Mouse (Mus musculus): Measurements from ENCODE around the gene Elane.

Gene Elane

GRCm38 (mm10) chr10:79886054-79886453 is at the start of gene Elane:
Gene Elane, plus strand, starts transcription at chr10:79886247.
- no peak for DNase-seq (ENCODE audit: low spot score in 2 of 2)

GRCm38 (mm10) chr10:79836918-79837317 is 49.1 kb upstream of the Elane start:
- DNase-seq (ENCODE audit: low spot score in 2 of 2): no peak

DNA sequence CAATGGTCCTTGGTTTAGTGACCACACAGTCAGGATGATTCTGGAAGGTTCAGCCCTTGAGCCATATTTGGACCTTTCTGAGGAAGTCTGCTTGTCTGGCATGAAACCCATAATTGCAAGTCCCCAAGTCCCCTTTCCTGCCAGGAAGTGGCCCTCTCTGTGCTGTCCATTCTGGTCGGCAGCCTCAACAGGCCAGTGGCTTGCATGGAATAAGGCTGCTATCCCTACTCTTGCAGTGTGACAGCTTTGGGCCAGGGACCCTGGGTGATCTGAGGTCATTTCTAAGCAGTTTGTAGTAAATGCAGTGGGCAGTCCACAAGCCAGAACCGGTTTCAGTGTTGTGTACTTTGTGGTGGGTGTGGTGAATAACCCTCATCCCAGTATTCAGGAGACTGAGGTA is 47.9 kb upstream of the Elane start:
- no peak for DNase-seq (ENCODE audit: low spot score in 2 of 2)

DNA sequence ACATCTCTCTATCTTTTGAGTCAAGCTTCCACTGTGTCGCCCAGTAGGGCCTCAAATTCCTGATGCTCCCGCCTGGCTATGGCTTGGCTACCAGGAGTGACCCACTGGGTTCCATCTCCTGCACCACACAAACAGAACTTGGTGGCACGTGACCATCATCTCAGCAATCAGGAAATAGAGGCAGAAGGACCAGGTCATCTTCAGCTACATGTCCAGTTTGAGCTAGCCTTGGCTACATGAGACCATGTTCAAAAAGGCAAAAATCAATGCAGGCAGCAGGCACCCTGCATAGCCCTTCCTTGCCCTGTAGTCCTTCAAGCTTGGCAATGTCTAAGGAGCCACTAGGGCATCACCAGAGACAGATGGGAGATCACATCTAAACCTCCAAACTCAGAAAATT is 46.0 kb upstream of the Elane start:
- no peak for DNase-seq (ENCODE audit: low spot score in 2 of 2)

DNA sequence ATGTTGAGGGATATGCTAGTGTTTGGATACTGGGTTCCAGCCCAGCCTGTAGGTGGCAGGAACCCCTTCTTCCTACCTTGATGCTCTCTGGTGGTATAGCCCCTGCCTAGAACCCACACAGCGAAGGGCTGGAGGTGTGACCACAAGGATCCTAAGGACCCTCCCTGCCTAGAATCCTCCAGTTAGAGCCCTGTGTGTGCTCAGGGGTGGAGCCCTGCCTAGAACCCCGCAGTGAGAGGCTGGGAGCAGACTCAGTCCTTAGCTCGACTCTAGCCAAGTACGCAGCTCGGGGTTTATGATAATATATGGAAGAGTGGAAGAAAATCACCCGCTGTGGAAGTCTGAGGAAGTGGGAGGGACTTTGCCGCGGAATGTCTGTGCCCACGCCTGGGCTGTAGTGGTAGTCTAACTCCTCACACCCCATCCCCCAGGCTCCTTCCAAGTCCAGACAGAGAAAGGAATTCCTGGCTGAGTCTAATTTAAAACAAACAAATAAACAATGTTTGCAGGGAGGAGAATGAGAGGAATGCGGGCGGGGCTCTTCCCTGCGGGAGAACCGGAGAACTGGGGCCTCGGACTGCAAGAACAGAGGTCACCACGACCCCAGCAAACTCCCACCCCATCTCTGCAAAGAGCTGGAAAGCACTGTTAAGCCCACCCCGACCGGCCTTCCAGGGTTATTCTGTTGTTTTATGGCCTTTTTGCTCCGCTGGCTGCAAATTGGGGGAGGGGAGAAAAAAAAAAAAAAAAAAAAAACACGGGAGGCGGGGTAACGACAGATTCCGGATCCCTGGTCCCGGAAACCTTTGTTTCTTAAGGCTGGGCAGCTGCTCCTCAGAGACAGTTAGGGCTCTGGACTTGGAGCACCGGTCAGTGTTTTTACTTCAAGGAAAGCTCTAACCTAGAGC is 45.1 kb upstream of the Elane start:
- DNase-seq (ENCODE audit: low spot score in 2 of 2): no peak

- no peak for DNase-seq (ENCODE audit: low spot score in 2 of 2)
These were observed 43.7 kb upstream of the Elane start for GRCm38 (mm10) chr10:79842322-79842721.

DNA sequence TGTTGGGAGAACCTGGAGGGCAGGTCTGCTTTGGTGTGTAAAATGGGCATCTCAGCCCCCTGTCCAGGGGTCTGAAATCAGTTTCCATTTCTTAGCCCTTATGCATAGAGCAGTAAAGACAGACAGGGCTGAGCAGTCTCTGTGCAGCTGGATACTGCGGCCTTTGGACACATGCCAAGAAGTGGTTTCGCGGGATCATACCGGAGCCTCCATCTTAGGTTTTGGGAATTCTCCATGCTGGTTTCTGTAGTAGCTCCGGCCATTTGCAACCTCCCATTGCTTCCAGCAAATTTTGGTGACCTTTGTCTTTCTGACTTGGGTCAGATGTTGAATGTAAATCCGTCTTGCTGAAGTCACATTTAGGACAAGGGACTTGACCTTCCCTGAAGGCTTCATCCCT is 42.6 kb upstream of the Elane start:
- DNase-seq (ENCODE audit: low spot score in 2 of 2): no peak

DNA sequence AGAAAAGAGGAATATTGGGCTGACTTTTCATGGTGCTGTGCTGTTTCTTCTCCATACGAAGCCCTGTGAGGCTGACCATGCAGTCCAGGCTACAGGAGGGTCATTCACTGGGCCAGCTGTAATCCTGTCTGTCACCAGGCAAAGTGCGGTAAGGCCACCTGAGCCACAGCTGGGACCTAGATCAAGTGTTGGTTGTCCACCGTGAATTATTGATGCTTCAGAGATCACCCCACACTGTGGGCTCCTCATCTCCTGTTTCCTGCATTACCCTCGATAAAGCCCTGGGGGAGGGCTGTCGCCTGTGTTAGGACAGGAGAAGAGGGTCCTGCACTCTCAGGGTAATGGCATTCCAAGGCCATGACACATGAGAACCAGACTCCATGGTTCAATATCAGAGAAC is 39.5 kb upstream of the Elane start:
- no peak for DNase-seq (ENCODE audit: low spot score in 2 of 2)

DNA sequence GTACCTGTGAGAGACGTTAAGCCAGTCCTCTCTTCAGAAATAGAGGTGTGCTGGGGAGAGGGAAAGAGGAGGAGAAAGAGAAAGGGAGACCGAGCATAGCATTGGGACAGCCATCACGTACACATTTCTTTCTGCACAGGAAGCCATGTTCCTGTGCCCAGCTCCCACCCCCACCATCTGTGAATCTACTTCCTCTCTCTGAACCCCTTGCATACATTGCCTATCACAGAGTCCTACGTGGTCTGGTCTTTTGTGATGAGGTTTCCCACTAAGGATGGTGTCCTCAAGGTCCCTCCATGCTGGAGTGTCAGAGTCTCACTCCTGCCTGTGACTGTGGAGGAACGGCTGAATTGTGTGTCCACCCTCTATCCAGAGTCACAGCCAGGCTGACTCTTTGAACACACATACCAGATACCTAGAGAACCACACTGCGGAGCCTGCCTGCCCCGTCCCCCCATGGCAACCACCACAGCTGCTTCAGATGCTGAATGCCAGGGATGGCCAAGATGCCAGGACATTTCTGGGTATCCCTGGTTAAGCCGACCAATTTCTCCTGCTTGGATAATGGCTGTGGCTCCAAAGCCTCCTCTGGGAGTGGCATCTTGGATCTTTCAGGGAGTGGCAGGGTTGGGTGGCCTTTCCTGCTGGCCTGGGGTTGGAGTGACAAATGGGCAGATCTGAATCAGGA is 36.0 kb upstream of the Elane start:
- DNase-seq (ENCODE audit: low spot score in 2 of 2): no peak

GRCm38 (mm10) chr10:79851653-79852052 is 34.4 kb upstream of the Elane start:
- no peak for DNase-seq (ENCODE audit: low spot score in 2 of 2)

GRCm38 (mm10) chr10:79852107-79852789 is 33.8 kb upstream of the Elane start:
- no peak for DNase-seq (ENCODE audit: low spot score in 2 of 2)

DNA sequence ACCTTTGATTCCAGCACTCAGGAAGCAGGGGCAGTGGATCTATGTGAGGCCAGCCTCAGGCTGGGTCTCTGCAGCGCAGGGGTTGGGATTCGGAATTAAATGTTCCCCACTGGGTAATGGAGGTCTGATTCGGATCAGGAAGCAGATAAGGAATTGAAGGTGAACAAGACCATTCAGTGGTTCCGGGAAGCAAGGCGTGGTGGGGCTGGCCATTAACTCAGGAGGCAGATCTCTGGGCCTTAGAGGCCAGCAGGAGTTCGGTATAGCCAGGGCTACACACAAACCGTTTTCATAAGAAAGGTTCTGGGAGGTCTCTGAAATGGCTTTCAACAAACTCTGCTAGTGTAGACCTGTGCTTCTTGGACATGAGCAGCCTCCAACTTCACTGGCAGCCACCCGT is 33.2 kb upstream of the Elane start:
- no peak for DNase-seq (ENCODE audit: low spot score in 2 of 2)

GRCm38 (mm10) chr10:79853392-79853791 is 32.7 kb upstream of the Elane start:
- peak; percentile 95 to 98 for DNase-seq (ENCODE audit: low spot score in 2 of 2)

DNA sequence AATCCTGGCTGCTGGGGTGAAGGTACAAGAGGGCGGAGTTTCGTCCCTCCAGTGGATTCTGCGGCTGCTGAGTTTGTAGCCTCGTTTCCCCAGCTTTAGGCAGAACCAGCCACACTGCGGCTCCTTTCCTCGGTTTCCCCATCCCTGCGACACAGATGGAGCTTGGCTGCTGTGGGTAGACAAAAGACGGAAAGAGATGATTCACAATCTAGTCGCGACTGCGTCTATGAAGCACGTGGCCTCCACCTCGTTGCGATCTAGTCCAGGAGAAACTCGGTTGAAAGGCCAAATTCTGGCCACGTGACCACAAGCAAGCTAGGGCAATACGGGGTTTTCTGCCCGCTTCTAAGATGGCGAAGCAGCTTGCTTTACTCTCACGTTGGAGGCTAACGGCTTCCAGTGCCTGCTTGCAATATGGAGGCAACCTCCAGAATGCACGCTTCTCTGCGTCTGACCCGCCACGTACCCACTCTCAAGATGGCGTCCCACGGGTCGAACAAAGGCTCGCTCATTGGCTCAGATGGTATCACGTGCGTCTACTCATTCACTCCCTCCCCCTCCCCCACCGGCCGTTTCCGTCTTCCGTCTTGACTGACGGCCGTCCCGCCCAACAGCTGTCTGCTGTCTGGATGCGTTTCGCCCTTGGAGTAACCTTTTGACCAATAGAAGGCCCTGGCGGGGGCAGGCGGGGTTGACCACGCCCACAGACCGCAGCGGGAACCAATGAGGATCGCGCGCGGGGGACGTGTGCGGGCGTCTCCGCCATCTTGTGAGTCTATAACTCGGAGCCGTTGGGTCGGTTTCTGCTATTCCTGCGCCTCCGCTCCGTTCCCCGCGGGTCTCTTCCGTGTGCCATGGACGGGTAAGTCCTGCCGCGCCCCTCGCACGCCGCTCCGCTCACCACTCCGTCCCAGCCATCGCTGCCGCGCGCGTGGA is 31.9 kb upstream of the Elane start, which contains the start of gene Ptbp1:
Ptbp1 (plus strand) TSS at position 568 of the 936 bp plus-strand sequence.
- peak; percentile 98 to 100 for DNase-seq (ENCODE audit: low spot score in 2 of 2)

DNA sequence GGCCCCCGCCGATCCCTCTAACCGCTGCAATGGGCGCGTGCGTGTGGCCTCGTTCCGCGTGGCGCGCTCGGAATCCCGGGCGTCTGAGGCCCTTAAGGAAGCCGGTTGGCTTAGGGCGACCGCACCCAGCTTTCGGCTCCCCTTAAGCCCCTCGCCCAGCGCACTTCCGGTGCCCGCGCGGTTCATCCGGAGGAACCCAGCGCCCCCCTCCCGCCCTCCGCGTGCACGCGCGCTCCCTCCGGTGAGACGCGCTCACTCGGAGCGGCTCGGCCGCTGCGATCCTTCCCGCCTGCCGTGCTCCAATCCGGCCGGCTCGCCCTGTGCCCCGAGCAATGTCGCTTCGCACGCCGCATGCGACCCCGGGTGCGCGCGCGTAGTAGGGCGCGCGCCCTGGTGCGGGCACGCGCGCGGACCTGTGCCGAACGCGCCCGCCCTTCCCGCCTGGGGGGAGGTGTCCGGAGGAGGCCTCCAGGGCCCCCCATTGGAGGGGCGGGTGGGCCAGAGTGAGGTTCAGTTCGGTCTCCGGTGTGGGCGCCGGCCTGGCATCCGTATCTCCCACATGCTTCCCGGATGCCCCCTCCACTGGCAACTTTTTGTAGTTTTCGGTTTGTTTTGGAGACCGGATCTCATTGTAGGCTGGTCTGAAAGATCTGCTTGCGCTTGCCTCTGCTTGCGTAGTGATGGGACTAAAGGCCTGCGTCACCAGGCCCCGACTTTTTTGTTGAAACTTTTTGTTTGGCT is 31.1 kb upstream of the Elane start:
- peak in 1 of 2 experiments; percentile 75 for DNase-seq (ENCODE audit: low spot score in 2 of 2)

DNA sequence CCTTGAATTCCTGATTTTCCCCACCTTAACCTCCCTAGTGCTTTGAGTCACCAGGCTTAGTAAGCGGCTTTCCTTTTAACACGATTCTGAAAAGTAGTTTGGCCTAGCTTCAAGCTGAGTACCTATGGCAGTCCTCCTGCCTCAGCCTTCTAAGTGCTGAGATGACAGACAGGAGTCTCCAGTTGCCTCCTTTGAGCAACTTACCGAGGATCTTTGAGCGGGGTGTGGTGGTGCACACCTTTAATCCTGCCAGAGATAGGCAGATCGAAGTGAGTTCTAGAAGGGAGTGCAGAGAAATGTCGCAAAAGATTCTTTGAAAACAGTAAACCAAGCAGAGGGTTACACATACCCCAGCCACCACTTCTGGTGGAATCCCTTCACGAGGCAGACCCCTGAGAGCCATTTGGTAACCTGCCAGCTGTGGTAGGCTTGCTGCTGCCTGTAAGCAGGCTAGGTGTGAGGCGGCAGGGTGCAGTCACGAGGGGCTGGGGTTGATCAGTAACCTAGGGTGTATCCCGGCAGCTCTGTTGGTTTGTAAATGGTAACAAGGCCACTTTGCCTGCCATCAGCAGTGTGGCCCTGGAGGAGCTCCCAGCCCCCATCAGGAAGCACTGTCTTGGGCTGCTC is 30.4 kb upstream of the Elane start:
- no peak for DNase-seq (ENCODE audit: low spot score in 2 of 2)

DNA sequence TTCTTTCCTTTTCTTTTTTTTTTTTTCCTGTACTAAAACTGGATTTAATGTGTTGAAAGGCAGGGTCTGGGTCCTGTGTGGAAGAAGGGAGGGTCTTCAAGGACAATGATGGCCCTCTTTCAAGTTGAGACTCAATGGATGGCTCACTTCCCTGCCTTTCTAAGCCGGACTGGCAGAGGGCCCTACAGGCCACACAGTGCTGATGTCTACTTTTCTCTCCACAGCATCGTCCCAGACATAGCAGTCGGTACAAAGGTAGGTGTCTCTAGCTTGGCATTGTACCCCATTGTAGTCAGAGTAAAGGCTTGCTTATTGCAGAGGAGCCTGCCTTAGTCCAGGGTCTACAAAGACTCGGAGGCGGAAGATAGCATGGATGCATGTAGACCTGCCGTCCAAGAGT is 29.8 kb upstream of the Elane start:
- DNase-seq (ENCODE audit: low spot score in 2 of 2): no peak

- no peak for DNase-seq (ENCODE audit: low spot score in 2 of 2)
These were observed 29.2 kb upstream of the Elane start for GRCm38 (mm10) chr10:79856704-79857451.

GRCm38 (mm10) chr10:79857452-79857811 is 28.6 kb upstream of the Elane start:
- peak in 1 of 2 experiments; percentile 46 for DNase-seq (ENCODE audit: low spot score in 2 of 2)
